Mouse (Mus musculus) monocyte, adult 2 months (primary cell): ENCODE measurements around the gene Cntn4.

Experiments used
- DNase-seq, 2 experiments: peaks; one replicate each; pipeline ENCODE4 v3.0.0; 2022; ENCODE audit warnings: low spot score in 2 of 2, low read depth in 1 of 2

The Cntn4 gene

DNA sequence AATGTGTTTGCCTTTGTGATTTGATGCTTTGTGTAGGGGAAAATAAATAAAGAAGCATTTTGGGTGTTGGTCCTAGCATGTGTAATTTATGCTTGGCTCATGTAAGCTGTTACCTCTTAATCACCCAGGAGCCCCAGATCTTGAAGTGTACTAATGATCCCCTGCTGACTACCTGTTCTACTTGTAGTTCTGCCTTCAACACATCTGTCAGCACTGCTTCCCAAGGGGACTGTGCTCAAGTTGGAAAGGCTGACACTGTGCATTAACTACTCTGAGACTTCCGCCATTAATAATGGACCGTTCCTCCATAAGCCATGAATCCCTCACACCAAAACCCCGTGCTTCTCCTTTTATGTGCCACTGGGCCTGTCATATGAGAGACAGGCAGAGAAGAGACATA is 778.2 kb downstream of the Cntn4 start:
- no peak for DNase-seq

DNA sequence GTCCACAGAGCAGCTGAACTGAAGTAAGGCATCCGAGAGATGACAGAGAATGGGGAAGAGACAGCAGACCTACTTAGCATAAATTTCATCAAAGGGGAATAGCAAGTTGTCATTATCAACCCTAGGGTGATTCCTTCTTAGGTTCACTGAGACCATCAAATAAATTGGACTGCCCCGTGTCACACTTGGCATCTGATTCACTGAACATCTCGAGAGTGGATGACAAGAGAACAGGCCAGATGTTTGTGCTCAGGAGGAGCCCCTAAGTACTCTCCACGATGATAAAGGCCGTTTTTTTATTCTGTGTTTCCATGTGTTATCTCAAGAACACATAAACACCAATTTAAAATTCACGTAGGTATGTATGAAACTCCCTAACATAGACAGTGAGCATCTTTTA is 780.7 kb downstream of the Cntn4 start:
- no peak for DNase-seq

DNA sequence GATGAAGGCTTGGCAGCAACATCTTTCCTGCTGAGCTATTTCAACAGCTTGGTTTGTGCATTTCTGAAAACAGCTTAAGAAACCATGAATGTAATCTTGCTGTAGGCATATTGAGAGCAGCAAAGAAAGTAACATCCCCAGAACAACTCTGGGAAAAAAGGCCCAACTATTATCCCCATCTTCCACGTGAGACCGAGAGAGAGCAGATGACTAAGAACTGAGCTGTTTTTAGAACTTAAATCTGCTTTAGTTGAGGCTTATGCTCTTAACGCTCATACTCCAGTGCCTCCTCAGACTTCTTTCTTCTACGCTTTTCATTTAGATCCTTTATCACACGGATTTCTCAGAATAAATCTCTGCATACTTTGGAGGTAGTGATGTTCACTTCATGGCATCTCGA is 784.9 kb downstream of the Cntn4 start:
- no peak for DNase-seq

DNA sequence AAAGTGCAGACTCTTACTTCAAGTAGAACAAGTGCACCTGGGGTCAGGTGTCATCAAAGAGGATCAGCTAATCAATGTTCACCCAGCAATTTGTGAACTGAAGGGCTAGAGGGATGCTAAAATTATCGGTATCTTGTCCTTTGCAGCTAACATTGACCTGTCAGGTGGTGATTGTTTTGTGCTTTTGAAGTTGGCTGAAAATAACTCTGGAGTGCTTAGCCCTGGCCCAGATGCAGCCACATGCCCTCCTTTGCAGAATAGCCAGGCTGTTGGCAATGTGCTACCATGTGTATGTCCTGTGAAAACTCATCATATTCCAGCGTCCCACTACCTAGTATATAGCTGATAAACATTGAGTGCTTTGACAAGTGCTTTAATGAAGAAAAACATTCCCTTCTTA is 786.4 kb downstream of the Cntn4 start:
- no peak for DNase-seq

DNA sequence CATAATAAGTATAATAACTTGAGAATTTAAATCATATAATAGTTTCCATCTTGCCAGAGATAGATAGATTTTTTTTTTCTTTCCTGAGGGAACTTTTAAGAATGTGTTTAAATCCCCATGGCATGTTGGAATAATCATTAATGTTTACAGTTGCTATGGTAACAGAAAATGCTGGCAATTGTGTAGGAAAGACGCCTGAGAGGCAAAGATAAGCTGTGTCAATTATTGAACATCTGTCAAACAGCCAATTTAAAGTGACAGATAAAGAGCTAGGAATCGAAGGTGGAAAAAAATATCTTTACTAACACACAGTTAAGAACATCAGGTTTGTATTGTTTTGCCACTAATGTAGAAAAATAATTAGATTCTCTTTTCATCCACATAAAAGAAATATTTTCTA is 788.3 kb downstream of the Cntn4 start:
- DNase-seq = no peak

DNA sequence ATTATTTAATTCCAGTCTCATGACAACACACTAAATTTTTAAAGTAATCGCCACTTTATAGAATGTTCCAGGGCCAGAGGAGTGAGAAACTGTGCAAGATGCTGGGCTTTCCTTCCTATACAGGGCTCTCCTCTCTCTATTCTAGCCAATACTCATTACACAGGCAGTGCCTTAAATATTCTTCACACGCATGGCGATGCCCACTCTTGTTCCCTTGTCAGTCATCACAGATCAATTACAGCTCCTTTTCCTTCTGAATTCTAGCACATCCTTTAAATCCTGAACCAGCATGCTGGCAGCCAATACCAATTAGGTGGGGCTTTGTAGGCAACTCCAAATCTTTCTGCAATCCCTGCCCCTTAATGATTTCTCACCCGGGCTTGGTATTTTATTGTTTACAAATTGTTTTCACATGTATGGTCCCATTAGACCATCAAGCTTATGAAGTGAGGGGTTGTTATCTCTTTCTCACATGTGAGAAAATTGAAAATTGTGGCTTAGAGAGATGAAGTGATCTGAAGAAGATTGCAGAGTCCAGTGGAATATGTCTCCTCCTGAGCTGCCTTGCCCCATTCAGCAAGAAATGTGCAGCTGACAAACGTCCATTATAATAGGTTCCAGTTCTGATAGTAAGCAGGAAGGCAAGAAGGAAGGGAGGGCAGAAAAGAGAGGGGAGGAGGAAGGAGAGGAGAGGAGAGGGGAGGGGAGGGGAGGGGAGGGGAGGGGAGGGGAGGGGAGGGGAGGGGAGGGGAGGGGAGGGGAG is 789.0 kb downstream of the Cntn4 start:
- DNase-seq = no peak

DNA sequence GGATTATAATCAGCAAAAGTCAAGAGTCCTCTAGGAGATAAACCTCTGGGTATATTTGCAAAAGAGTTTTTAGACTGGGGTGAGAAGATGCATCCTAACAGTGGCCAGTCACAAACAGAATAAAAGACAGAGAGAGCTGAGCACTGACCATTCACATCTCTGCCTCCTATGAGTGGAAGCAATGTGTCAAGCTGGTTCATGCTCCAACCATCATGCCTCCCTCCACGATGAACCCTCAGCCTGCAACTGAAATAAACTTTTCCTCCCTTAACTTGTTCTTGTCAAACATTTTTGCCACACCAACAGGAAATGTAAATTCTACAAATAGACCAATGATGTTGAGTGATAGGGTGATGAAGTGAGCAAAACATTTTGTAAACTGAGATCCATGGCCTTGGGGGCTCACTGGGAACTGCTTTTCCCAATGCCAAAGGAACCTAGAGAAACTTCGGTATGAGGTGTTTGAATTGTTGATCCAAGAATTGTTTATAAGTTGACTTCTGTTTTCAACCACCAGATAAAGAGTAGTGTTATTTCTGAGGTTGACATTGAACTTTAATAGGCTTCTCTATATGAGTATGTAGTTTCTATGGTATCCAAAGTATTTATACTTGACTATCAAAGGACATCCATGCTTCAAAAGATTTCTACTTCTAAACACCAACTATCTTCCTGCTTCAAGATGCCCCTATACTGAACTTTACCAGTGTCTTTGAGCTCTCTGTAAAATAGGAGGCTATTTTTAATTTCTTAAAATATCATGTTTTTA is 794.6 kb downstream of the Cntn4 start:
- DNase-seq = no peak

DNA sequence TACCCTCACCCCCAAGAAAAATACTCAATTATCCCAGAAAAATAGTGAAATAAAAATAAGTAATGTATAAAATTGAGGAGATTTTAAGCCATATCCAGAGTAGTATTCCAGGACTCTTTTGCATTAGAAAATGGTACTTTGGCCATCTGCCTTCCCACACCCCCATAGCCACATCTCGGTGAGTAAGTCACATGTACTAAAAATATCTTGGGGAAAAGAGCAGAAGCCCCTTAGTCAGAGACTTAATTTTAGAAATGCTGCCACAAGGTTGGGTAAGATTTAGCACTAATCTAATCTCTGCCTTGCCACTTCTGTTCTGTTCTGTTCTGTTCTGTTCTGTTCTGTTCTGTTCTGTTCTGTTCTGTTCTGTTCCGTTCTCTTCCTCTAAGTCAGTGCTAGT is 796.4 kb downstream of the Cntn4 start:
- no peak for DNase-seq

DNA sequence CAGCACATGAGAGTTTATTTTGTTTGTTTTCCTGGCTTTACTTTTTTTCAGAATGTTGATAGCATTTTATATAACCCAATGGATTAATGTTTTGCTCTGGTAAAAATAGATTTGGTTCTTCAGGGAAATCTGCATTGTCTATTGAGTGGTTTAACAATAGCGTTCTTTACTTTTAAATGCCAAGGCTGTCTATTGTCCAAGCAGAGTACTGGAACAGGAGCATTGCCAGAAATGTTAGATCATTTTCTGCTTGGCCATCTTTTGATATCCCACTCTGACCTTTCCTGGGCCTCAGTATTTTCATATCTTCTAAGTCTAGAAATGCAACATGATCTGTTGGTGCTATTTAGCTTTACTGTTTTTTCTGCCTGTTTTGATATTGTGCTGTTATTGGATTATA is 804.1 kb downstream of the Cntn4 start:
- no peak for DNase-seq

DNA sequence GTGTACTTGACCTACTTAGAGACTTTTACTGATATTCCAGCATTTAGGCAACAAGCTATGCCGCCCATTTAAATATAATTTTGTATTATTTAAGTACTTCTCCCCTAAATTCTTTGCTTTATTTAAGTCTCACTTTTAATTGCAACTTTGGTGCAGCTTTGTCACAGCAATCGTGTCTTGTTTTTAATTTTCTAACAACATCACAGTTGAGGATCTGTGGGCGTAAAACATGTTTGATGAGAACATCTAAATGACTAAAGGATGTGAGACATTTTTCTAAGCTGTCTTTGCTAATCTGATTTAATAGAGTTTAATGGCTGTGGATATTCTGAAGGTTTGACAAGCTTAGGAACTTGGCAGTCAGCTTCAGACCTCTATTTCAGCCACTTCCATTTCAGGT is 818.8 kb downstream of the Cntn4 start:
- DNase-seq = no peak

DNA sequence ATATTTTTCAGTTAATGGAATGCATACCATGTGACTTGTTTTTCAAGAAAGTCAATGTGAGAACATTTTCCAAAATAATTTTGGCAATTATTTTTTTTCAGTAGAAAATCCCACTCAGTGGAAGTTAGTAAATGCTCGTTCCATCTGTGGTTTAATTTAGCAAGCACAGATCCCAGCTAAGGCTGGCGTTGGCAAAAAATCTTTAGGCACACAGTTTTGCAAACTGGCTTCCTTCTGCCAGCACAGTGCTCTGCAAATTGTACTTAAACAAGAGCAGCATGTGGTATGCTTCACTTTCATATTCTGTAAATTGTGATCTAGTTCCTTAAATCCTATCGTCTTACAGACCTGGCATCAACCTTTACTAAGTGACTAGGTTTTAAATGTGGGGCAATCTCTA is 821.7 kb downstream of the Cntn4 start:
- DNase-seq = no peak

DNA sequence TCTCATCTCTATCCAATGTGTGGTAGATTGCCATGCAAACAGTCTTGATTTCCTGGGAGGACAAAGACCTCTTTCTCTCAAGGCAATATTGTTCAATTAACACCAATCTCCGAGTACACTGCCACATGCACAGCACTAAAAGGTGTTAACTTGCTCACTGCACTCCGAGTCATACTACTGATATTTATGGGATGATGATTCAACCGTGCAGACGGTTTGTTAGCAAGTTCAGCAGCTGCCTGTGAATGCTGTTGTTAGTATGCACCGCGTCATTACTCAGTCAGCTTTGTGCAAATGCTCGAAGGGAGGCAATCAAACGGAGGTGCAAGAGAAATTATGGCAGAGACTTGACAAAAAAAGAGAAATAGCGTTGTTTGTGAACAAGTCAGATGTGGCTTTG is 826.5 kb downstream of the Cntn4 start:
- no peak for DNase-seq

DNA sequence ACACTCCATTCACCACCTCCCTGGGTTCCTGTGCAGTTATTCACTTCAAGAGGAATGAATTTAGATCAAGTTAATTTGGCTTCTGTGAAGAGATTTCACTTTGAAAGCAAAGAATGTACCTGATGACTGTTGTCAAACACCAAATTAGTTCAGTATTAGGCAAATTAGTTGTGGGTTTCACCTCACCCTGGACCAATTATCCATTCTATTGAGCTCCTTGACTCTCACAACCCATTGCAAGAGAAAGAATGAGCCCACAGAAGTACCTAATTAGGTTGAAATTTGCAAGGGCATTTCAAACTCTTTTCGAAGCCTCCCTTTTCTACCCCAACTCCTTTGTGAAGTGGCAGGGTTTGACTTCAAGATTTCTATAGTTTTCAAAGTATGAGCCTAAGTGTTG is 842.9 kb downstream of the Cntn4 start:
- no peak for DNase-seq

DNA sequence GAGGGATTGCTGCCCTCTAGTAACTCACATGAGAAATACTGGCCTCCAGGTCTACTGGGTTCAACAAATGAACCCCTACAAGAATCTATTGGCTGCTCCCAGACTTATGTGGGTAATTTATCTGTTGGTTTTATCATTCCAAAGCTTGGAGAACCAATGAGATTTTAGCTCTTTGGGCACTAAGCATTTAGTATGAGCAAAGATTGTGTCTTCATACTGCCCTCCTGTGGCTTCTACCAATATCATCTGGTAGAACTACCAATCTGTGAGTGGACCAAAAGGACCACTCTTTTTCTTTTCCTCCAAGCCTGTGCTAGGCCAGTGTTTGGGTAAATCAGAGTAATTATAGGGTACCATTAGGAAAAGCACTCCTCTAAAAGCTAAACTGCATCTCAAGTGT is 866.0 kb downstream of the Cntn4 start:
- DNase-seq = no peak

DNA sequence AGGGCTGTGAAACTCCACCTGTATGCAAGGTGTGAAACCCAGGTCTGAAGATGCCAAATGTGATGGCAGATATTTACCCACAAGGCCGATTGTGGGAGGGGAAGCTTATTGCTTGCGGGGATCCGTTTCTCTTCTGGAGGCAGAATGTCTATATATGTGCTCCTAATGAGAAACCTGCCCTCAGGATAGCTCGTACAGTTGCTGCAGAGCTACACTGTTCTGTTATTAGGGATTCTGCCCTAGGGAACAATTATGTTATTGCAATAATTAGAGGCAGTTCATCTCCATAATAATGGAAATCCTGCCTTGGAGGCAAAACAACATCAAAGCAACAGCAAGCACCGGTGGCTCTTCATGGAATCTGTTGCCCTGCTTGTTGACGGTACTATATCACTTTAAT is 884.2 kb downstream of the Cntn4 start:
- no peak for DNase-seq

DNA sequence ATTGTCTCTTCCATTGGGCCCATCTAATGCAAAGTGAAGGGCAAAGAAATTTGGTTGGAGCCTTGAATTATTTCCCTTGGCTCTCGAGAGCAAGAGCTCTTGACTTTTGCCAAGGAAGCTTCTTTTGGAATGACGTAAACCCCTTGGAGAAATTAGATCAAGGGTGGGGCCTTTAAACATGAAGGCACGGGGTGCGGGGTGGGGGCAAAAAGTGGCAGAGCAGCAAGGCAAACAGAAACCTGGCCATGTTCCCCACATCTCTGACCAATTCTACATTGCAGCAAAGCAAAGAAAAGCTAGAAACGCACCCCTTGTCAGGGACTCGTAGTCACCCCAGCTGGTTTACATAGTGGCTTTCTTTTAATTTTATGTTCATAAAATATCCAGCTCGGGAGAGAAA is 887.9 kb downstream of the Cntn4 start:
- DNase-seq = no peak

DNA sequence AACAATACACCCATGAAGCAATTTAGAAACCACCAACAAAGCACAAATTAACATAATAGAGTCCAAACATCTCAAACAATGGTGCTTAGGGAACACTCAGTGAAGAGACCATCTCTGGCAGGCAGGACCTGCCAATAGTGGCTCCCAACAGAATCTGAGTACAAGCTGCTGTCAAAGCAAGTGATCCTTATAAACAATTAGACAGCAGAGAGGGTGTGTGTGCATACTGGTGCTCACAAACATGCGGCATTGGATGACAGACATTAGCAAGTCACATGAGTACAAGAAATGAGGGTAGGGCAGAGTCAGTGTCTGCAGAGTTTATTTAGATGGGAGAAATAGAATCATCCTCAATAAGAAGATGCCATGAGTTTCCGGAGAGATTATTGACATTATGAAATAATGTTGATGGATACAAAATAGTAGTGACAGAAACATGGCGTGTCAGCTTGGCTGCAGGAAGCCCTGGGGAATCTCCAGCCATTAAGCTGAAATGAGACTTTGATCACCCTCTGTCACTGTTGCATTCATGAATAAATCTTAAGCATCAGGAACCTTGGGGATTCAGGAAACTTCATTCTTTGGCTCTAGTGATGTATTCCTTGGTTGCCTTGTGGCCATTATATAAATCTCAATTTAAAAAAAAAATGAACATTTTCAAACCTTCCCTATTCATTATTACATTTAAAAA is 888.5 kb downstream of the Cntn4 start:
- DNase-seq = no peak

DNA sequence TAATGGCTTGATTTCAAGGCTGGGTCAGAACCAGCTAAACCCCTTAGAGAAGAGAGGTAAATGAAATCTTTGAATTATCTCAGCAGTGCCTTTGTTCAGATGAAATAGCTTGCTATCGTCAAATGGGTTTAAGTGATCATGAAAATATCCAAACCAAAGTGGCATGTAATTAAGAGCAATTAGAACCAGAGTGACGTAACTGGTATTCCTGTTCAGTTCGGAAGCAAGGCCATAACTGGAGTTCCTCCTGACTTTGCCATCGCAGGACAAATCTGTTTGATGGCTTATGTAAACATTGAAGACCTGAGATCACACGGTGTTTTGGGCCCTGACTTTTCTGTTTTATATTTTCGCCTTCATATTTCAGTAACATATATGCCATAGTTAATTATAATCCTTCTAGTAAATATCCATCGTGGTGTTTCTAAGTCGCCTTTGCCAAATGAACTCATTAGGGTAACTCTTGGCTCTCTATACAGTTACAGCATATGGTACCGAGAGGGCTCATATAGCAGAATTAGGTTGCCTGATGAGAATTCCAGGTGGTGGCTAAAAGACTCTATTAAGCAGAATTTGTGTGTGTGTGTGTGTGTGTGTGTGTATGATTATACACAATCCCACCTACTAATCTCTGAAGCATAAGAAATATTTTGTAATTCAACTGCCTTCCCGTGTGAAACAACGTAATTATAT is 889.6 kb downstream of the Cntn4 start:
- DNase-seq = no peak

DNA sequence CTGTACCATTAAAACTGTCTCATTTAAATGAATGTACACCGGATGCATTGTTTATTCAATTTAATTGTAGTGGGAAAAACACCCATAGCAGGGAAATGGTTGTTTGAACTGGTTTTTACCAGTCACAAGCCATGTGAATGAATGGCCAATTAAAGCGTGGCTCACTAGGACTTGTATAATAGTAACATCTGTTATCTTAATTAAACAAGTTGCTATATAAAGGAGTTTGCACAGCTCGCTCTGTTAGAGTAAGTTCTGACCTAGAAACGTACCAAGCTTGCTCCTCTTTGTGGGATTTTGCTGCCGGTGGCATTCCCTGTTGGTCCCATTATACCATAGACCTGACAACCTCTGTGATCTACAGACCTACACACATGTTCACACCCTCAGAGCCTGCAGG is 902.7 kb downstream of the Cntn4 start:
- no peak for DNase-seq

DNA sequence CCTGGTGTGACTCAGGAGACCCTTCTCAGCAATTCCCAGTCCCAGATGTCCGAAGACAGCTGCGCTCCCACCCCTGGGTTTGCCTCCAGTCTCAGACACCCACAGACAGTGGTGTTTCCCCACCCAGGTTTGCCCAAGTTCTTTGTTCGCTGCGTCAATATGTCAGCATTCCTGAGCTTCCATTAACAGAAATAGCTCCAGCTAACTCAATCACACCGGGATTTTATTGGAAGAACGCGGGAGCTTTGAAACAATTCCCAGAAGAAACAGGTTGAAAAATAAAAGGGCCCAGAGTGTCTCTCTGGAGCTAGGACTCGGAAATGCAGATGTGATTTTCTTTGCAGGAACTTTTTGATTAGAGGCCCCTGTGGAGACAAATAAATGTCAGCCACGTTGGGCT is 916.3 kb downstream of the Cntn4 start:
- no peak for DNase-seq

DNA sequence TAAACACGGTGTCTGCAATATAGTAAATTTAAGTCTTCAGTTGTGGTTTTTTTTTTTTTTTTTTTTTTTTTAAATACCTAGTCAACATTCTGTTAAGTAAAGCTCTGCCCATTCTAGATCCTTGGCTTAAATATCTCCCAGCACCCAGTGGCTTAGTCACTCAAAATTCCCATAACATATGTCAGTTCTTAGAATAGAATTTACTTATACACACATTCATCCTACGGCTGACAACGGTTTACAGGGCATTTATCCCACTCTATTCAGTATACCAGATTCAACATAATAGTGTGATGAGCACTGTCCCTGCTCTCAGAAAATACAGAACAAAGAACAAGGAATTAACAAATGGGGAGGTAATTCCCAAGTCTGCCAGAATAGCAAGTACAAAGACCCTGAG is 939.6 kb downstream of the Cntn4 start:
- no peak for DNase-seq
